Mouse (Mus musculus) megakaryocyte, embryonic 14.5 days (primary cell): ENCODE measurements around the gene Pfdn6.
"Not testable (repeated sequence)": the region's sequence is repeated elsewhere in the genome, so short reads cannot be mapped to it uniquely, and the experiment has no call there.

Experiments used
- FLI1 ChIP-seq: IDR thresholded peaks from 2 replicates; pipeline ENCODE4 v1.6.1; 2012; ENCODE audit warnings: low read length, inconsistent platforms, mixed read lengths
- GATA1 ChIP-seq: IDR thresholded peaks from 3 replicates; pipeline ENCODE4 v1.6.1; 2012; ENCODE audit warnings: mixed read lengths, low read length, inconsistent platforms, borderline replicate concordance

DNA sequence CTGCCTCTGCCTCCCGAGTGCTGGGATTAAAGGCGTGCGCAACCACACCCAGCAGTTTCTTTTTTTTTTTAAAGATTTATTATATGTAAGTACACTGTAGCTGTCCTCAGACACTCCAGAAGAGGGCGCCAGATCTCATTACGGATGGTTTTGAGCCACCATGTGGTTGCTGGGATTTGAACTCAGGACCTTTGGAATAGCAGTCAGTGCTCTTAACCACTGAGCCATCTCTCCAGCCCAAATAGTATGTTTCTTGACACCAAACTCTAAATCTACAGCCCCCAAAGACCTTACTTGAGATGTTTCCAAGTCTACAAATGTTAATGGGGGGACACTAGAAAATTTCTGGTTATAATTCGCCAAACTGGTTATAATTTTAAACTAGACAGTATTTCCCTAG, 48.3 kb downstream of the Pfdn6 start:
- not testable (repeated sequence) for TF ChIP-seq GATA1, FLI1
